Mouse (Mus musculus): ENCODE measurements around the gene Foxl1.

Foxl1 gene

DNA sequence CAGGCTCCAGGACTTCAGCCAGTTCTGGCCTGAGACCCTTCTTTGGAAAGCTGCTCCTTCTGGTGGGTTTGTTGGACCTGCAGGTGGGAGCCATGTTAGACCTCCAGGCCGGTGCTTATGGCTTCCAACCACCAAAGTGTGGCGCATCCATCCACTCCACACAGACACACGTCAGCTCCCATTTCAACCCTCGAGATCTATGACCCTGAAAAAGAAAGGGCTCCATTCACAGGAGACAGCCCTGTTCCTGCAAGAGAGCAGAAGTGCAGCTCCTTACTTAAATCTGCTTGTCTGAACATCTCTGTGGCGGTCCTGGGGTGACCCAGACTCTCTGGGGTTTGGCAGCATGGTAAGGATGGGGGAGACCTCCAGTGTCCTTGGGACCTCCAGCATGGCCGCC is 34.2 kb upstream of the Foxl1 start:
- DNase-seq = no peak

DNA sequence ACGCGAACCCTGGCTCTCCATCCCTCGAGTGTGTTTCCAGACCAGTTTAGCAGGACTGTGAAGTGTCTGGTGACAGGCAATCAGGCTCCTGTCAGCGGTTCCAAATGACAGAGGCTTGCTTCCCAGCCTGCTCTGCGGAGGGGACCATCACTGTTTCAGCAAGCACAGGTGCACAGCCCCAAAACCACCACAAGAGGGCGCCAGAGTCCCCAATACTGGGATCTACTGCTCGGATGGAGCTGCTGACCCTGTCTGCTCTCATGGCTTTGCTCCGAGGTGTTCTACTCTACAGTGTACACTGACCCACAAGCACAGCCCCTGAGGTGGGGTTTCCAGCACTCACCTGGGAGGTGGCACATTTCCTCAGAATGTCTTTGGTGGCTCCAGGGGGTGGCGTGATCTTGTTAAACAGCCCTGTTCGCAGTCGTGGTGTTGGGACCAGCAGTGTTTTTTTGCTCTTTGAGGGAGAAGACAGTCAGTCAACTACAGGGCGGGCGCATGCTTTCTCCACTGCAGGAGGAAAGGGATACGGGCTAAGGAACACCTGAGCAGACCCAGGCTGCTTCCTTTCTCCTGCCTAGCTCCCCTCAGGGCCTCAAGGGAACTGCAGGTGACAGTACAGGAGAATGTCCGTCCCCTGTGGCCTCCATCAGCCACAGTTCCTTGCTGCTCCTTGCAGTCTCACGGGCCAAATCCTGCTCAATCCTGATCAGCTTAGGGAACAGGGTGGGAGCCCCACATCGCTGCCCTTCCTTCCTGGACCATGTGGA is 23.5 kb upstream of the Foxl1 start:
- peak; percentile 55 for DNase-seq

DNA sequence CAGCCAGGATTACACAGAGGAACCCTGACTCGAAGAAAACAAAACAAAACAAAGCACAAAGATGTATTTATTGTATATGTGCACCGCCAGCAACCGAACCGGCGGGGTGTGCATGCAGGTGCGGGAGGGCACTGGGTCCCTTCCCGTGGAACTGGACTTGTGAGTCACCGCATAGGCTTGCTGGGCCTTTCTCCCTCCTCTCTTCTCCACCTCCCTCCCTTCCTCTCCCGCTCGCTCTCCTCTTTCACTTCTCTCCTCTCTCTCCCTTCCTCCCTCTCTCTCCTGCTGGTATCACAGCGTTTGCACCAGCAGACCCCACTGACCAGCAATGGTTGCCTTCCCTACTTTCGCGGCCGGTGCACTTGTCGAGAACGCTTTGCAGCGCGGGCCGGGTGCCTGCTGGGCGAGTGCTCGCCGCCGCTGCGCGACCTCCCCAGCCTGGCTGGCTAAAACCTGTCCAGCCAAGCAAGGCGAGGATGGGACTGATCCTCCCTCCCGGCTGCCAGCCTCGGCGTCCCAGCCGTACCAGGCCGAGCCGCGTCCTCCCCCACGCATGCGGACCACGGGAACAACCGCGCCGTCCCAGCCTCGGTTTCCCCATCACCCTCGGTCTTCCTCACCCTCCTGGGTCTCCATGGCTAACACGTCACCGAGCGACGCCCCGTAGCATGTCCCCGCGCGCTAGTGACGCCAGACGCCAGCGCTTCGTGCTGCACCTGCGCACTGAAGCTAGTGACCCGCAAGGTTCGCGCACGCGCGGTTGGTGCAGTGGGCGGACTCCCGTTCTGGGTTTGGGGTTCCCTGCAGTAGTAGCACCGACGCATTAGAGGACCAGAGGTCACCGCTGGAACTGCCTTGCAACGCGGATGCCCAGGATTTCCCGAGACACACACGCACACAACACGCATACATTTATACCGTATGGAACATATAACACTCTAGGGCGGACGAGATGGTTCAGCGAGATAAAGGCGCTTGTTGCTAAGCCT is 19.8 kb upstream of the Foxl1 start, which contains the start of gene Mthfsd:
Gene Mthfsd (minus strand): TSS at position 725 of the 989 bp plus-strand sequence.
- DNase-seq = peak; percentile 99

DNA sequence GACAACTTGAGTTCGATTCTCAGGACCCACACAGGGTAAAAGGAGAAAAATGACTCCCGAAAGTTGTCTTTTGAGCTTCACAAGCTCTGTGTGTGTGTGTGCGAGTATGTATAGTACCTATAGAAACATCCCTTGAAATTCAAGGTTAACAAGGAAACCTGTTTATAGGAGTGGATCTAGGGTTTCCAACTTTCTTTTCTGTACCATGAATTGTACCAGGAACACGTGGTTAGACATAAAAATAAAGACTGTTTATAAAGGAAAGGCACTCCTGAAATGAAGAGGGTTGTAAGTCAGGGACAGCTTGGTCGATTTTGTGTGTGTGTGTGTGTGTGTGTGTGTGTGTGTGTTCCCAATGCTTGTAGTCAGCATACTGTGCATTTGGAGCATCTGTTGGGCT is 19.1 kb upstream of the Foxl1 start:
- no peak for DNase-seq

DNA sequence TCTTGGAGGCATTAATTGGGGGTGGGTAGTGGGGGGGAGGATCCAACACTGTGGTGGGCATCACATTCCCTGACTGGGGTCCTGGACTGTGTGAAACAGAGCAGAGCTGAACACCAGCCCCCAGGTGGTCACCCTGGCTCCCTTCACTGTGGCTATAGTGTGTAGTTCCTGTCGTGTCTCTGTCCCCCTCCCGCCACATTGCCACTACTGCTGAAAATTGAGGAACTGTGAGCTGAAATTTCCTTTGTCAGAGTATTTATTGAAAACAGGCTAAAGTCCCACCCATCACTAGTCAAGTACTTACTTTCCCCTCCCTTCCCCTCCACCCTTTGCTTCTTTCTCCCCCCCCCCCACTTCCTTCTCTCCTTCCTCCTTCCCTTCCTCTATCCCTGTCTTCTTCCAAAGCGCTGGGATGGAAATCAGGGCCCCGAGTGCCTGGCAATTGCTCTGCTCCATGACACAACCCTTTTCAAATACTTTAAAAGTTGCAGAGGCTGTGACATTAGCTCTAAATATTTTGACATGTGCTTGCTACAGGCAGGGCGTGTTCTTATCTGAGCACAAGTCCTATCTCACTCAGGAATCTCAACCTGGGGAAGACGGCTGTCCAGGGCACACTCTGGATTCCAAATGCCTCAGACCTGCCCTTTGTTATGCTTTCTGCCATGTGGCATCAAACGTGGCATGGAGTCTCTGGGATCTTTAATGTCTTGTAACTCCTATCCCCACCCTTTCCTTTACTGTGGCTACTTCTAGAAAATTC is 16.4 kb upstream of the Foxl1 start:
- DNase-seq = no peak

DNA sequence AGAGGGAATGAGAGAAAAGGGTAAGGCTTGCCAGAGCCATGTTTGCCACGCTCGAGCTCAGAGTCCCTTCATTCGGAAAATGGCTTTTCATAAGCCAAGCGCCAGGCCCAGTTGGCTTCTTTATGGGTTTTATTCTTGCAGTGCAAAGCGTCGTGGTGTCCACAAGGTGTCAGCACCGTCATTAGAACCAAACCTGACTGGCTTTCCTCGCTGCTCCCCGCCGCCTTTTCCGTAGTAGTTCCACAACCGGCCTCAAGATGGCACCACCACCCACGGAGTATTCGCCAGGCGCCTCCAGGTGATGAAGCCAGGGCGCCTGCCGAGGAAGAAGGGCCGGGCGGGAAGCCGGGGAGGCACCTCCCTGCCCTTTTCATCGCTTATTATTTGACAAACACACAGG is 14.5 kb upstream of the Foxl1 start:
- DNase-seq = peak; percentile 92

DNA sequence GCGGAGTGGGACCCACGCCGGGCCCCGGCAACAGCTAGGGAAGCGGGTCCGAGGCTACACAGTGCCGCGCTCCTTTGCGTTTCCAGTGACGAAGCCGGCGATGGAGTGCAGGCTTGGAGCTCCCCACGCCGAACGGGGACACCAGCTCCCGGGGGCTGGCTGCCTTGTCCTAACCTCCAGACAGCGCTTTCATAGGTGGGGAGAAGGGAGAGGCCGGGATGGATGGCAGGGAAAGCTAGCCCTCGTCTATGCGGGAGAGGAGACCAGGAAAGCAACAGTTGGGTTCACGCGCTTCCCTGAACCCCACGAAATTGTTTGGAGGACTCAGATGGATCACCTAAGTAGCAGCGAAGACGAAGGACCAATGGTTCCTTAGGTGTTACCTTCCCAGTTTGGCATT is 12.6 kb upstream of the Foxl1 start:
- DNase-seq = no peak

DNA sequence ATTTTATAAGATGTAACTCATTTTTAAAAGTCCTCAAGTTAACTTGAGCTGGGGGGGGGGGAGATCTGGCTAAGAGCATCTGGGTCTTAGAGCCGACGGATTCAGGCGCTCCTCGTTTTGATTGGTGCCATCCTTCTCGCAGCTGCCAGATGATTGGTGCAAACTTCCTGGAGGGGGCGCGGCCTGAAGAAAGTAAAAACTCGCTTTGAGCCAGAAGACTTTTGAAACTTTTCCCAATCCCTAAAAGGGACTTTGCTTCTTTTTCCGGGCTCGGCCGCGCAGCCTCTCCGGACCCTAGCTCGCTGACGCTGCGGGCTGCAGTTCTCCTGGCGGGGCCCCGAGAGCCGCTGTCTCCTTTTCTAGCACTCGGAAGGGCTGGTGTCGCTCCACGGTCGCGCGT is 11.8 kb upstream of the Foxl1 start, which contains the start of gene Foxc2:
Gene Foxc2 (plus strand): TSS at position 224 of the 400 bp plus-strand sequence.
- DNase-seq = peak; percentile 23

DNA sequence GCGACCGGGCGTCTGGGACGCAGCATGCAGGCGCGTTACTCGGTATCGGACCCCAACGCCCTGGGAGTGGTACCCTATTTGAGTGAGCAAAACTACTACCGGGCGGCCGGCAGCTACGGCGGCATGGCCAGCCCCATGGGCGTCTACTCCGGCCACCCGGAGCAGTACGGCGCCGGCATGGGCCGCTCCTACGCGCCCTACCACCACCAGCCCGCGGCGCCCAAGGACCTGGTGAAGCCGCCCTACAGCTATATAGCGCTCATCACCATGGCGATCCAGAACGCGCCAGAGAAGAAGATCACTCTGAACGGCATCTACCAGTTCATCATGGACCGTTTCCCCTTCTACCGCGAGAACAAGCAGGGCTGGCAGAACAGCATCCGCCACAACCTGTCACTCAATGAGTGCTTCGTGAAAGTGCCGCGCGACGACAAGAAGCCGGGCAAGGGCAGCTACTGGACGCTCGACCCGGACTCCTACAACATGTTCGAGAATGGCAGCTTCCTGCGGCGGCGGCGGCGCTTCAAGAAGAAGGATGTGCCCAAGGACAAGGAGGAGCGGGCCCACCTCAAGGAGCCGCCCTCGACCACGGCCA is 11.1 kb upstream of the Foxl1 start:
- no peak for DNase-seq

DNA sequence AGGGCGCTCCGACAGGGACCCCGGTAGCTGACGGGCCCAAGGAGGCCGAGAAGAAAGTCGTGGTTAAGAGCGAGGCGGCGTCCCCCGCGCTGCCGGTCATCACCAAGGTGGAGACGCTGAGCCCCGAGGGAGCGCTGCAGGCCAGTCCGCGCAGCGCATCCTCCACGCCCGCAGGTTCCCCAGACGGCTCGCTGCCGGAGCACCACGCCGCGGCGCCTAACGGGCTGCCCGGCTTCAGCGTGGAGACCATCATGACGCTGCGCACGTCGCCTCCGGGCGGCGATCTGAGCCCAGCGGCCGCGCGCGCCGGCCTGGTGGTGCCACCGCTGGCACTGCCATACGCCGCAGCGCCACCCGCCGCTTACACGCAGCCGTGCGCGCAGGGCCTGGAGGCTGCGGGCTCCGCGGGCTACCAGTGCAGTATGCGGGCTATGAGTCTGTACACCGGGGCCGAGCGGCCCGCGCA is 10.5 kb upstream of the Foxl1 start:
- no peak for DNase-seq

DNA sequence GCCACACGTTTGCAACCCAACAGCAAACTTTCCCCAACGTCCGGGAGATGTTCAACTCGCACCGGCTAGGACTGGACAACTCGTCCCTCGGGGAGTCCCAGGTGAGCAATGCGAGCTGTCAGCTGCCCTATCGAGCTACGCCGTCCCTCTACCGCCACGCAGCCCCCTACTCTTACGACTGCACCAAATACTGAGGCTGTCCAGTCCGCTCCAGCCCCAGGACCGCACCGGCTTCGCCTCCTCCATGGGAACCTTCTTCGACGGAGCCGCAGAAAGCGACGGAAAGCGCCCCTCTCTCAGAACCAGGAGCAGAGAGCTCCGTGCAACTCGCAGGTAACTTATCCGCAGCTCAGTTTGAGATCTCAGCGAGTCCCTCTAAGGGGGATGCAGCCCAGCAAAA is 9.8 kb upstream of the Foxl1 start:
- DNase-seq = no peak

DNA sequence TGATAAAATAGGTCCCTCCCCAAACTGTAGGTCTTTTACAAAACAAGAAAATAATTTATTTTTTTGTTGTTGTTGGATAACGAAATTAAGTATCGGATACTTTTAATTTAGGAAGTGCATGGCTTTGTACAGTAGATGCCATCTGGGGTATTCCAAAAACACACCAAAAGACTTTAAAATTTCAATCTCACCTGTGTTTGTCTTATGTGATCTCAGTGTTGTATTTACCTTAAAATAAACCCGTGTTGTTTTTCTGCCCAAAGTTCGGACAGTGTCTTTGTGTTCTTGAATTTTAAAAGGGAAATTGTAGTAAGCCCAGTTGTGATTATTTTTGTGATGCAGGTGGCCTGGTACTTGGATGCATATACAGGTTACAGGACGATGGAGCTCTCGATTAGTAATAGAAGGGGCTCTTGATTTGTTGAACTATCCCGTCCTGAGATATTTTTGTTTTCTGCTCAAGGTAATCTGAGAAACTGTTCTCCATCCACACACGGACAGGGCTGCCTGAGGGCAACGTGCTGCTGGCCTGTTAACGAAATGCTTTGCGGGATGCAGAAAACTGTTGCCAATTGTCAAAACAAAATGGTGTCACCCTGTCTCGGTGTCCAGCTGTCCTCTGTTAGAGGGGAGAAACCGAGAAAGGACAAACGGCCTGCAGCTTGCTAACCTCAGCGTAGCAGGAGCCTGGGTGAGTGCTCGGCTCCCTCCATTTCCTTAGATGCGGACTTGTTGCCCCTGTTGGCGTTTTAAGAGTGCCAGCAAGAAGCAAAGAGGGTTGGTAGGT is 8.9 kb upstream of the Foxl1 start:
- DNase-seq = no peak

DNA sequence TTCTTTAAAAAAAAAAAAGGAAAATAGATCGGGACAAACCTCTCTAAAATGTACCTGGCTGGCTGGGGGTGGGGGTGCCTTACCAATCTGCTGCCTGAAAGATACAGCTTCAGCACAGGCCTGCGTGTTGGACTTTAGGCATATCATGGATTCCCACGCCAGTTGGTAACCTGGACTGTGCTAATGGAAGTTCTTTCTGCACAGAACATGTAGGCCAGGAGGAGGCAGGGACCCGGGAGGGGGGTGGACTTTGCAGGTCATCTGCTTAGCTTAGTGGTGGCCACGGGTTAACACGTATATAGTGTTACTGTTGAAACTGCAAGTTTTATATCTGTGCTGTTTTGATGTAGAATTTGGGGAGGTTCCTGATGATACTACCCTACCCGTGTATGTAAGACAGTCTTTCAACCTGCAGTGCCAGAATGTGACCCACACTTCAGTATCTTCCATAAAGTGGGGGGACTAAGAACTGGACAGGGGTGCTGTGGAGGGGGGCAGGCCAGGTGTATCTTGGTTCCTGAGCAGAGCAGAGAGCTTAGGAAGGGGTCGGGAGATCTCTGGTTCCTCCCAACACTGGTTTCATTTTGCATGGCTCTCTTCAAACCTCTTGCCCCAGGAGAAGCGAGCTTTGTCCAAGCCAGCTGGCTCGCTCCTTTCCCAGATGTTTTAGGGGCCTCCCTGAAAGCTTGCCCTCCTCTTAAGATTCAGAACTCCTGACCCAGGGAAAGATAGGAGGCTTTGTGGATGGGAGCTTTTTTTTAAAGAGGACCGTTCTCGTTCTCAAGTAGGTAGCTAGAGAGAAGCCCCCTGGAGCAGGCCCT is 7.9 kb upstream of the Foxl1 start:
- no peak for DNase-seq

DNA sequence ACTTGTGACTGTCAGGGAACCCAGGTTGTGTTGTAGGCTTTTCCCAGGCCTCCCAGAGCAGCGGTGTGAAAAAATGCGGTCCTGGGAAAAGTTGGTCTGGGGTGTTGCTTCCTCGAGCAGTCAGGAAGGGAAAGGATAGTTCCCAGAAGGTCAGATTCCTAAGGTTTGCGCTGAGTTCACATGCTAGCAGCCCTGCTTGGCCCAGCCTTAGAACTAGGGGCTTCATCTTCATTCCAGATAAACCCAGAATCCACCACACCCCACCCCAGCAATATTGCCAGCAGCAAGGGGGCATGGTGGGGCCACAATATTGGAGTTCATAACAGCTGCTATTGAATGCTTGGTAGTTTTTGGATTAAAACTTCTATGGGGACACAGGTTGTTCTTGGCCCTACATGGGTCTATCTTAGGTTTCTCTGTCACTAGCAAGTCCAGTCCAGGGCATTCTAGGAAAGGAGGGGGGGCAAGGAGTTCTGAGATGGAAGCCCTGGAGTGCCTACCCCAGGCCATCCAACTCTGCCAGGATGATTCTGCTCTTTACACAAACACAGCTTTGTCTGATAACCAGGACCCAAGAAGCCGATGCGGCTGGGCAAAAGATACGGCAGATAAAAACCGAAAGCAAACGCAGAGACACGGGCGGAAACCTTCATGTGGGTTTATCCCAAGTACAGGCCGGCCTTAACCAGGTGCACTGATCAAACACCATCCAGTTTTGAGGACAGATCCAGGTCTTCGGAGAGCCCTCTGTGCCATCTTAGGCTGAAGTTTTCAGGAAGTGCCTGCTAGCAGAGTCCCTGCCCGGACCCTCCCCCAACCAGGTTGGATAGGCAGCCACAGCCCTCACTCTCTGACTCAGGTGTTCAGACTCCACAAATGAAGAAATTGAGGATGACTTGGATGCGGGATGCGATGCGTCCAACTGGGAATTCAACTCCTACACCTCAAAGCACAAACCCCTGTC is 7.0 kb upstream of the Foxl1 start:
- no peak for DNase-seq

DNA sequence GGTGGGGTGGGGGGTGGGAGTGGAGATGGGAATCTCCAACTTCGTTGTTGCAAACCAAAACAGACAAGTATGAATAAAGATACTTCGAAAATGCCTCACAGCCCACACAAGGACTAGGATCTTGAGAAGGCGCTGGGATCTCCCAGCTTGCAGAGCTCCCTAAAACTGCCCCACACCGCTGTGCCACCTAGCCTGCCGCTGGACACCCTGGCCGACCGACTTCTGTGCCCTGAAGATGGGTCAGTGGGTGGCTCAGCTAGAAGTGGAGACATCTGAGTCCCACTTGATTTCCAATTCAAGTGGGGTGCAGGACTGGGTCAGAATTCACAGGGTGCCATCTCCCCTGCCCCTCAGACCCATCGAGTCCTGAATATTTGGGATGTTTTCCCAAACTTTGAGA is 6.0 kb upstream of the Foxl1 start:
- no peak for DNase-seq

DNA sequence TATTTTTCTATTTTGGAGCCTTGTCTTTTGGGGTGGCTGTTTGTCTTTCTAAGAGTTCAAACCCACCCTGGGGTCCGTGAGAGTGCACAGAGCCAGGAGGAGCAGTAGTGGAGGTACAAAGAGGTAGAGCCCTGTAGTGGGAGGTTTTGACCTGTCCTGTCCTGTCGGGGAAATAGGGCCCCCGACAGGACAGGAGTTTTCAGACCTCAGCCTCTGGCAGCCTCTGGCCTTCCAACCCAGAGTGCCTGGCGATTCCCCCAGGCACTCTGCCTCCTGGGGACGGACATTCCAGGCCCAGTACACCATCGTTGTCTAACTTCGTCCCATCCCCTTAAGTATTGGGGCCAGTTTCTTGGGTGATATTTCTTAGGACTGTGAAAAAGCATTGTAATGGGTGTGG is 5.4 kb upstream of the Foxl1 start:
- DNase-seq = no peak

DNA sequence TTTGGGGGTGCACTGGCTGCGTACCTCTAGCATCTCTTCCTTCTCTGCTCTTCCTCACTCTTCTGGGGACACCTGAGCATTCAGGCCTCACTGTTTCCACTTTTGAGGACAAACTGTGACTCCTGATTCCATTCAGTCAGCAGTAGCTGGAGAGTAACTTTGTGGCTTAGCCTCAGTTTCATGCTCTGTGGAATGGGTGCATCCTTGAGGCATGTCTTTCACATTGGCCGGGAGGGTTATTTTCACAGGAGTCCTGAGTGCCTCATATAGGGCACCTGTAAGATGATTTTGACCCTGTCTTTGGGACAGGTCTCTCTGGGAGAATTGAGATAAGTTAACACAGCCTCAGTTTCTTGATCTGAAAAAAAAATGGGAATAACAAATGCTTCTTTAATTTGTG is 4.6 kb upstream of the Foxl1 start:
- no peak for DNase-seq

DNA sequence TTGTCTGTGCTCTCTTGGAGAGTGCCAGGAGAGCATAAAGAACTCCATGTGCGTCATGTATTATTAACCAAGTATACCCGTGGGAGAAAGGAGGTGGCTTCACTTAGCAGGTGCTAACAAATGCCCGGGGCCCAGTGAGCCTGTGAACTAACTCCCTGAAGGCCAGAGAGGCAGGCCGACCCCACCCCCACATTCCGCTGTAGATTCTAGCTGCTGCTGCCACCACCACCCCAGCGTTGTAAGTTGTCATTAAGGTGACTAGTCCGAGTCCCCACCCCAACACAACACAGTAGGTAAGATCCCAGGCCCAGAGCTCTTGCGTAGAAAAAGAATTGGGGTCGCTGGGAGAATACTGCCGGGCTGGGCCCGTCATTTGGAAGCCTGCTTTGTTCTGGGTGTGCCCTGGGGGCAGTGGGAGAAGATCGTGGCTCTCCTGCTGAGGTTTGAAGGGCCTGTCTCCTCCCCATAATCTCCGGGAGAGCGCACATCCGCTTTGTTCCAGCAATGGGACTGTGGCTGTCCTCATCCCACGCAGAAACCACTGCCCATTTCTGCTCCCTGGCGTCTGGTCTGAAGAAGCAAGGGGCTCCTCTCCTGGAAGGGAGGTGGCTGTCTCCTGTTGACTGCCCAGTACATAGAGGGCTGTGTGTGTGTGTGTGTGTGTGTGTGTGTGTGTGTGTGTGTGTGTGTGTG is 3.0 kb upstream of the Foxl1 start:
- no peak for DNase-seq

DNA sequence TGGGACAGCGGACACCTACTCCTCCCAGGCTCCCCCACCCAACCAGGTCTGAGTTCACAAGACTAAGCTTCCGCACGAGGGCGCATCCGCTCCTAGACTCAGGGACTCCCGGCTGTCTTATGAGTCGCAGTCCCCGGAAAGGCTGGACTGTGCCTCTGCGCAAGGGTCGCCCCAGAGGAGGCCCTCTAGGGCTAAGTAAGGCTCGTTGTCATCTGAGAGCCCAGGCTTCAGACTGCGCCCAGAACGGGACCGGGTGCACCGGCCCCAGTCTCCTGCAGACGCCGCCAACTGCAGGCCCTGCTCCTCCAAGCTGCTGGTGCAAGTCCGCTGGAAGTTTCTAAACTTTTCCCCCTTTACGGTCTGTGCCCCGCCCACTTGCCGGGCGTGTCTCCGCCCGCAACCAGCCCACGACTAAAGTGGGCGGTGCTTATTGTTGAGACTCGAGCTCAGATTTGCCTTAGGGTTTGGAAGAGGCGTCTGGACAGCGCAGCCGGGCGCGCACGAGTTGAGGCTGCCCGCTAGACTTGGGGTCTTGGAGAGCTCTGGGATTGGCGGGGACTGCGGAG is 2.3 kb upstream of the Foxl1 start:
- DNase-seq = no peak

Data from cerebellum, adult 11-12 months (tissue).